Mouse (Mus musculus): ENCODE results near the gene Gm3739. TPM values are rescaled to one million over a fixed set of nuclear protein-coding genes. Genes with fewer than 3 reads are reported as not detected.

Gm3739 gene
- 1.2 TPM for total RNA-seq (2023)

DNA sequence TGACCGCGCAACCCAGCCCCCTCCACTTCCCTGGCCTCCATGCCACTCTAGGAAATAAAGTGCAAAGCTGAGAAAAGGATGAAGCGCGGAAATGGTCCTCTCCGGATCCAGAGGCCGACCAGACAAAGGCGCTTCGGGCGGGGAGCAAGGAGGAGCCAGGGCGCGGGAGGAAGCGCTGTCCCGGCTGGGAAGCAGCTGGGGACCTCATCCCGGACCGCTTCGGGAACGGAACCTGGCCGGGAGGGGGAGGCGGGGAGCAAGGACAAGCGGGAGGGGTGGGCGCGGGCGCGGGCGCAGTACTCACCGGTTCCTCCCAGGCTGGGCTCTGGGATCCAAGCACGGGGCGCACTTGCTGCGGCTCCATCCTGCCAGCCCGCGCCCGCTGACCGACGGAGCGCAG, at the start of gene Gm3739:
TSS of gene Gm3739 (minus strand) at position 389 of the 400 bp plus-strand sequence.

DNA sequence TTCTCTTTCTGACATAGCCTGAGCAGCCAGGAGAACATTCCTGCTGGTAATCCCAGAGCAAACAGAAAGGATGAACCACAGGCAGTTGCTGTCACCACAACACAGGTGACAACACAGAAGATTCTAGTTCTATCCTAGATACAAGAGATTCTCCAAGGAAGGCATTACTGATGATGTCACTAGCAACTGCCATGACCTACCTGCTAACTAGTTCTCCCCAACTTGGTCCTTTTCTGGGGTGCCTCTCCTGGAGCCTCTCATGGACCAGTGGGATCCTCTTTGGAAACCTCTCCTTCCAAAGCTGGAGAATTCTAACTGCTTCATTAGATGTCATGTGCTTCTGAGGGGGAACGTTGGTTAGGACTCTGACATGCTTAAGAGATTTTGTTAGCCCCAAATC, 17.4 kb upstream of the Gm3739 start, which contains the start of gene Gm5797:
TSS of gene Gm5797 (minus strand) at position 101 of the 400 bp plus-strand sequence.

DNA sequence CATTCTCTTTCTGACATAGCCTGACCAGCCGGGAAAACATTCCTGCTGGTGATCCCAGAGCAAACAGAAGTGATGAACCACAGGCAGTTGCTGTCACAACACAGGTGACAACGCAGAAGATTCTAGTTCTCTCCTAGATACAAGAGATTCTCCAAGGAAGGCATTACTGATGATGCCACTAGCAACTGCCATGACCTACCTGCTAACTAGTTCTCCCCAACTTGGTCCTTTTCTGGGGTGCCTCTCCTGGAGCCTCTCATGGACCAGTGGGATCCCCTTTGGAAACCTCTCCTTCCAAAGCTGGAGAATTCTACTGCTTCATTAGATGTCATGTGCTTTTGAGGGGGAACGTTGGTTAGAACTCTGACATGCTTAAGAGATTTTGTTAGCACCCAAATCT, 50.2 kb downstream of the Gm3739 start, which contains the start of gene Gm3727:
TSS of gene Gm3727 (minus strand) at position 101 of the 400 bp plus-strand sequence.

Other genes starting within 250 kb of the Gm3739 start
- gene Gm3696, start 214.4 kb downstream of the Gm3739 start, total RNA-seq (2023): not detected
- gene Gm6676, start 189.6 kb downstream of the Gm3739 start, total RNA-seq (2023): not detected
- gene Gm3512, start 140.5 kb downstream of the Gm3739 start, total RNA-seq (2023): not detected
- not detected for gene Gm16434, start 120.5 kb downstream of the Gm3739 start, total RNA-seq (2023)
- gene Gm3727, start 50.3 kb downstream of the Gm3739 start, total RNA-seq (2023): not detected
- gene Gm5797, start 17.3 kb upstream of the Gm3739 start, total RNA-seq (2023): not detected
- gene Gm8374, start 50.1 kb upstream of the Gm3739 start, total RNA-seq (2023): not detected
- gene Gm3755, start 135.9 kb upstream of the Gm3739 start, total RNA-seq (2023): not detected
- gene Gm3752, start 168.7 kb upstream of the Gm3739 start, total RNA-seq (2023): not detected